Mouse (Mus musculus): ENCODE measurements around the gene Fbxw22. TPM values are rescaled to one million over a fixed set of nuclear protein-coding genes. Genes with fewer than 3 reads are reported as not detected.
"Not testable (repeated sequence)": the region's sequence is repeated elsewhere in the genome, so short reads cannot be mapped to it uniquely, and the experiment has no call there.

The Fbxw22 gene
- not detected for total RNA-seq (2022)

GRCm38 (mm10) chr9:109404196-109404595 is at the start of gene Fbxw22:
Gene Fbxw22 (minus strand): TSS chr9:109404296.
- DNase-seq (ENCODE audit: low spot score in 2 of 2) = not testable (repeated sequence)

- DNase-seq (ENCODE audit: low spot score in 2 of 2) = no peak
These were observed 44.9 kb upstream of the Fbxw22 start, which contains the start of gene Fbxw16 for GRCm38 (mm10) chr9:109449040-109449439. Gene Fbxw16 (minus strand): TSS chr9:109449140.

GRCm38 (mm10) chr9:109432956-109433355 is 28.9 kb upstream of the Fbxw22 start:
- DNase-seq (ENCODE audit: low spot score in 2 of 2) = no peak

- DNase-seq (ENCODE audit: low spot score in 2 of 2) = not testable (repeated sequence)
These were observed 64.5 kb downstream of the Fbxw22 start, which contains the start of gene Fbxw28 for GRCm38 (mm10) chr9:109339559-109339958. Gene Fbxw28 (minus strand): TSS chr9:109339659.

Other genes starting within 250 kb of the Fbxw22 start
- not detected for gene Fbxw21, start 242.3 kb downstream of the Fbxw22 start, total RNA-seq (2022)
- gene Fbxw13, start 208.3 kb downstream of the Fbxw22 start, total RNA-seq (2022) = not detected
- not detected for gene Fbxw20, start 169.5 kb downstream of the Fbxw22 start, total RNA-seq (2022)
- gene Fbxw14, start 116.6 kb downstream of the Fbxw22 start, total RNA-seq (2022) = not detected
- gene Fbxw28, start 64.6 kb downstream of the Fbxw22 start, total RNA-seq (2022) = not detected
- gene Fbxw16, start 44.8 kb upstream of the Fbxw22 start, total RNA-seq (2022) = not detected
- gene Fbxw19, start 91.6 kb upstream of the Fbxw22 start, total RNA-seq (2022) = not detected
- gene Fbxw15, start 164.0 kb upstream of the Fbxw22 start, total RNA-seq (2022) = not detected
- gene Fbxw24, start 221.8 kb upstream of the Fbxw22 start, total RNA-seq (2022) = not detected